Mouse (Mus musculus) embryo, embryonic 11 days (tissue): ENCODE data around the gene Pde6g.
A peak's percentile ranks its signal among the peaks of the same experiment; 100 is the strongest.

Source experiments
- DNase-seq: peaks from one replicate; pipeline ENCODE4 v3.0.0-alpha.2; 2015

The Pde6g gene

DNA sequence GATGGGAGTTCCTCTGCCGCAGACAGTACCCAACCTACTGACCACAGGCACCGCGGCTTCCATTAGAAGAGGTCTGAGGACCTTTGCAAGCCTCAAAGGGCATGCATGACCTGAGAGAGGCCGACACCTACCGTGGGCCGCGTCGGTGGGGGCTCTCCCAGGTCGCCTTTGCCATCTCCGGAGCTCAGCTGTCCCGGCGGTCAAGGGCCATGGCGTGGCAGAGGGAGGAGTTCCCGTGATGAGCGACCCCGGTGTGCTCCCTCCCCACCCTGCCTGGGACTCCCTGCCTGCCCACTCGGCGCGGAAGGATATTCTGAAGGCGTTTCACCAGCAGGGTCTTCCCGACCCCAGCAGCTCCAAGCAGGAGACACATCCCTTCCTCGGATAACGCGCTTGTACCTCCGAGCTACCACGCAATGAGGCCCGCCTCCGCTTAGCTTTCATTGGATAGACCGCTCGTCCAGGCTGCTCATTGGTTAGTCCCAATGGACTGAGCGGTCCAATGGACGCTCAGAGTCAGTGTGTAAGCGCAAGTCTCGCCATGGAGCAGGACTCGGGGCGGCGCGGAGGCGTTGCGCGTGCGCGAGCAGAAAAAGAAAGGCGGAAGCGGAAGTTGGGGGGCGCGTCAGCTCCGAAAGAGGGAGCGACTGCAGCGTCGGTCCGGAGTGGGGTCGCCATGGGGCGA is 13.9 kb upstream of the Pde6g start, which contains the start of gene Arl16:
TSS of gene Arl16 (minus strand) at position 557 of the 685 bp plus-strand sequence.
- peak; percentile 99 for DNase-seq

DNA sequence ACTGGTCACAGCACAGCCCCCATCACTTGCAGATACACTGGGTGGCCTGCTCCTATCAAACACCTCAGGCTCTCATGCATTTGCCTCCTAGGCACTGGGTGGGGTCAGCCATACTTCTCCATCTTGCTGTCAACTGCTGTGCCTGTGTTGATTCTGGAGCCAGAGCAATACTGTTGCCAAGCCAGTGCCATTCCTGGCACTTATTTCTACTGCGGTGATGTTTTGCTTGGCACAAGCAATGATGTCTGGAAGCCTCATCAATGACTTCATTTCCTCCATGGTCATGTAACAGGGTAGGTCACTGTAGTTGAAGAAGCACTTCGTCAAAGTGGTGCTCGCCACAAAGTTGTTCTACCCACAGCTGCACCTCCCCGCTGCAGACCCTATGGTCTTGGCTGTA is 12.2 kb upstream of the Pde6g start:
- DNase-seq = no peak

DNA sequence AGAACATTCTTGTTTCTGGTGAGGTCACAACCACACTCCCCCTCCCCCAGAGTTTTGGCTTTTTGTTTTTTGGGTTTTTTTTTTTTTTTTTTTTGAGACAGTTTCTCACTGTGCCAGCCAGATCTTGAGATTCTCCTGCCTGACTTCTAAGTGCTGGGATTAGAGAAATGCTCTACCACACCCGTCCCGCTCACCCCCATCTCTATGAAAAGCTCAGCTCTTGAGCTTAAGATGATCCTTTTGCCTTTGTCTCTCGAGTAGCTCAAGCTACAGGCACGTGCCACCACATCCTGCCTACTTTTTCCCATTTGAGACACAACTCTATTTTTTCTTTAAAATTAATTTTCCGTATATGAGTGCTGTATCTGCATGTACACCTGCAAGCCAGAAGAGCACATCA is 11.1 kb upstream of the Pde6g start:
- DNase-seq = no peak

DNA sequence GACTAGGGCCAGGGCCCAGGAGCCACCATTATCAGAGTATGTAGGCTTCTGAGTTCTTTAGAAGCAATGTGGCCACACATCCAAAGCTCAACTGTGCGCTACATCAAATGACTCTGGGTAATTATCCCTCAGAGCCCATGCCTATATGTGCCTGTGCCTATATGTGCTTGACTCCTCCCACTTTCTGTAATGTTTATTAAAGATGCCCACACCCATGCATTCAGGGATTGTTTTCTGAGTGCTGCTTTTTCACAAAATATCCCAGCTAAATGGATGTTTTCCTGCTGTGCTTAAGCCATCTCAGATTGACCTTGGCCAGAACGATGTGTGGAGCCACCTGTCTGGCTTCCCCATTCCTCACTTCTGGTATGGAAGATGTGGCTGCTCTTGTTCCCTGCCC is 10.2 kb upstream of the Pde6g start:
- DNase-seq = no peak

DNA sequence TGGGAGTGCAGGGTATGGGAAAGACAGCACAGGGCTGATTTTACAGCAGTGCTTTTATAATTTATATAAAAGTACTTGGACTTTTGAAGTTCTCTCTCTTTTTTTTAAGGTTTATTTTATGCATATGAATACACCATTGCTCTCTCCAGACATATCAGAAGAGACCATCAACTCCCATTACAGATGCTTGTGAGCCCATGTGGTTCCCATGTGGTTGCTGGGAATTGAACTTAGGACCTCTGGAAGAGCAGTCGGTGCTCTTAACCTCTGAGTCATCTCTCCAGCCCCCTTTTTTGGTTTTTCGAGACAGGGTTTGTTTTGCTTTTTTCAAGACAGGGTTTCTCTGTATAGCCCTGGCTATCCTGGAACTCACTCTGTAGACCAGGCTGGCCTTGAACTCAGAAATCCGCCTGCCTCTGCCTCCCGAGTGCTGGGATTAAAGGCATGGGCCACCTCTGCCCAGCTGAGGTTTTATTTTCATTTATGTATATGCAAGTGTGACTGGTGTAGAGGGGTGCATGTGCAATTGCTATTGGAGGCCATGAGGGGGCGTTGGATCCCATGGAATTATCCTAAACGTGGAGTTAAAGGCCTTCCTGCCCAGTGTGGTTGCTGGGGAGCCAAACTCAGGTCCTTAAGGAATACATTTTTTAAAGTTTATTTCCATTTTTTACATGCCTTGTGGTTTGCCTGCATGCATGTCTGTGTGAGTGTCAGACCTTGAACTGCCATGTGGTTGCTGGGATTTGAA is 5.7 kb upstream of the Pde6g start:
- no peak for DNase-seq

DNA sequence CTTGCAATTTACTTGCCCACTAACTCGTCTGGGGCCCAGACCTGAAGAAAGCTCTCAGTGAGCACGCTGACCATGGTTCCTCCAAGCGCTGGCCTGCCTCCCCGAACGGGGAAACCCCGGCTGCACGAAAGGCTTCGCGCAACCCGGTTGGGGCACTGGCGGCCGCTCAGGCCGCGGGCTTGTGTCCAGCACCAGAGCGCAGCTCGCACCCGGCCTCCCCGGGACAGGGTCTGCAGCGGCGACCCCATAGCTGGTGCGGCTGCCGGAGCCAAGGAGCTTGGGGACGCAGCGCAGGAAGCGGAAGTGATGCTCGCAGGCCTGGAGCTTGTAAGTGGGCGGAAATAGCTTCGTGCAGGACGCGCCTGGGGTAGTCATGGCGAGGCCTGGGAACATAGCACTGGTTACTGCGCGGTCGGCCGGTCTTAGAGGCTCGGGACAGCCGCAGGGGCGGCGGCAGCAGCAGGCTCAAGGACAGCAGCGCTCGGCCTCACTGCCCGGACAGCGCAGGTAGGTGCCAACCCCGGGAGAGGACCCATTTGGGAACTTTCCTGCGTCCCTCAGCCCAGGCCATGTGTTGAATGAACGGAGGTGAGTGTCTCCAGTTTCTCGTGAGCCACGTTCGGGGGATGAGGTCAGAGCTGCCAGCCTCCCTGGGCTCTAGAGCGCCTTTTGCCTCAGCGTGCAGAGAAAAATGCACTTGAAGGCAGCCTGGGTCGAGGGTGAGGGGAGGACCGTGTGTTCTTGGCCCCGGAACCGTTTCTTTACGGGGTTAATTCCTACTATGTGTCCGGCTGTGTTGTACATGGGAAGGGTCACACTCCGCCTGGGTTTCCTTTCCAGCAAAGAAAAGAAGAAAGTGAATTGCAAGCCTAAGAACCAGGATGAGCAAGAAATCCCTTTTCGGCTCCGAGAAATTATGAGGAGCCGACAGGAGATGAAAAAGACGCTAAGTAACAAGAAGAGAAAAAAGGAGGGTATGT is 4.8 kb upstream of the Pde6g start, which contains the start of the genes Oxld1 and Ccdc137:
TSS of gene Oxld1 (minus strand) at position 297 of the 980 bp plus-strand sequence.
TSS of gene Ccdc137 (plus strand) at position 344 of the 980 bp plus-strand sequence.
- peak; percentile 94 for DNase-seq

DNA sequence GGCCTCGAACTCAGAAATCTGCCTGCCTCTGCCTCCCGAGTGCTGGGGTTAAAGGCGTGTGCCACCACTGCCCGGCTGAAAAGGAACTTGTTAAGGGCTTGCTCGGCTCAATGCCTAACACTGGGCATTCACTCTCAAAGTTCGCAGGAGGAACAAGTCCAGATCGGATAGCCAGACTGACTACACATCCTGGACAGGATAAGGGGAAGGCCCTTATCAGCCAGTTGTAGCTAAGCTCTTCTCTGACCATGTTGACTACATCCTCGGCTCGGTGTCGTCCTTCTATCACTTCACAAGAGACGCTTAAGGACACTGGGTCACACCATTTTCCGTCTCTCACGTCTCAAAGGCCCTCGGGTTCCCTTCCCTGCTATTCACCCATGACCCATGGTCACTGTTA is 4.1 kb upstream of the Pde6g start:
- no peak for DNase-seq

DNA sequence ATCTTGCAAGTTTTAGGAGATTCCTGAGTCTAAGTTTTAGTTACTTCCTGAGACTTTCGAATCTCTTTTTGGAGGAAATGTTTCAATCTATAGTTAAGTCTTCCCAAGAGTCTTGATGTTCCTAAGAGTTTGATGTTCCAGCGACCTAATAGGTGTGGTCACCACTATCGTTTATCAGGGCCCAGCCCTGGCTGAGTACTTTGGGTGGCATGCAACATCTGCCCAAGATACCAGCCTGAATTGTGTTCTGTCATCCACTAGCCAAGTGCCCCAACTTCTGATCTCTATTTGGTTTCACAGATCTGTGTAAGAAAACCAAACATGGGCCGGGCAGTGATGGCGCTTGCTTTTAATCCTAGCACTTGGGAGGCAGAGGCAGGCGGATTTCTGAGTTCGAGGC is 2.1 kb upstream of the Pde6g start:
- no peak for DNase-seq

DNA sequence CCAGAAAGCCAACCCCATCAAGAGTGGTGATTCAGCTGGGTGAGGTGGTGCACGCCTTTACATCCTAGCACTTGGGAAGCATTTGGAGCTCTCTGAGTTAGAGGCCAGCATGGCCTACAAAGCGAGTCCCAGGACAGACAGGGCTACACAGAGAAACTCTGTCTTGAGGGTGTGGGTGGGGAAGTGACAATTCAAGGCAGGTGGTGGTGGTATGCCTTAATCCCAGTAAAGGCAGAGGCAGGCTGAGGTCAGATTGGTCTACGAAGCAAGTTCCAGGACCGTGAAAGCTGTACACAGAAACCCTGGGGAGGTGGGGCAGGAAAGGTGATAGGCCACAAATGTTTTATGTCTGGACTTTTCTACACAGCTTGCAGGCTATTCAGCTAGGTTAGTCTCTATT is 1.7 kb upstream of the Pde6g start:
- DNase-seq = no peak

DNA sequence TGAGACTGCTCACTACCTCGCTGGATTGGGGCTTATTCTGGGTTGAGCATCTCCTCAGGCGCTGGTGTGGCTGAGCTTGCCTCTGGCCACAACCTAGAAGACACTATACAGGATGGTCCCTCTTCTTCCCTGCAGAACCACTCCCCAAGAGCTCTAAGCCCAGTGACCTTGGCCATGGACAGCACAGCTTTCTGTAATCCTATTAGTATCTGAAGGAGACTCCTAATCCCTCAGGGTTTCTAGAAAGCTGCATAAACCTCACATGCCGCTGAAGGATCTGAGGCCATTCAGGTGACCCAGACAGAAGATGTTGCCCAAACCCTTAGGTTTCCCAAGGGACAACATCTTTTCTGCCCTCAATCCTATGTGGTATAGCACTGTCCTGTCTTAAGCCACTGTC is 1.1 kb downstream of the Pde6g start:
- no peak for DNase-seq

DNA sequence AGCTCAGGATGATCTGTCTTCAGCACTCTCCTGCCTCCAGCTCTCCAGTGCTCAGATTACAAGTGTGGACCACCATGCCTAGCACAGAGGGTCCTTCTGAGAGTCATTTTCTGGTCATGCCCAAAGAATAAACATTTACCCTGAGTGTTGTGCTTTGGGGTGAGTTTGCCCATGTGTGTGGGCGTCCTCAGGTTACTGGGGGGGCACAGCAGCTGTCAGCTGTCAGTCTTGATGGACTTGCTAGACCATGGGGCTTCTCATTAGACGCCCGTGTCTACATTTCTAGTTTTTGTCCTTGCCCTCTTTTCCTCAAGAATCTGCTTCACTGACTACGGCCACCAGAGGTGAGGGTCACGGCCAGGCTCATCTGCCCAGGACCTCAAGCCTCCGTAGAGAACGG is 6.1 kb downstream of the Pde6g start:
- no peak for DNase-seq

DNA sequence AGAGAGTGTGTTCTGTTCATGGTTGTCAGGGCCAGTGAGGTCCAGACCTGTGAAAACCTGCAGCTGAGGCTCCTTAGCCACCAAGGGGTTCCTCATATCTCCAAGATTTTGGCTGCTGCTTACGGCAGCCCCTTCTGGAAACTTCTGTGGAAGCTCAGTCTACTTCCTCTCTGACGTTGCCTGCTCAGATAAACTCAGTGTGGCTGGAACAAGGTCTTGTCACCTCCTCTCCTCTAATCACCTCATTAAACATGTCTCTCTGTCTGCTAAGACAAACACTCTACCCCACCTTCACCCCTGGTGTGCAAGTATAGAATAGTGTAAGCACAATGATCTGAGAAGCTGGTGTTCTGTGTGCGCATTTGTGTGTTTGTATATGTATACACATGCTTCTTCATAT is 7.8 kb downstream of the Pde6g start:
- no peak for DNase-seq

DNA sequence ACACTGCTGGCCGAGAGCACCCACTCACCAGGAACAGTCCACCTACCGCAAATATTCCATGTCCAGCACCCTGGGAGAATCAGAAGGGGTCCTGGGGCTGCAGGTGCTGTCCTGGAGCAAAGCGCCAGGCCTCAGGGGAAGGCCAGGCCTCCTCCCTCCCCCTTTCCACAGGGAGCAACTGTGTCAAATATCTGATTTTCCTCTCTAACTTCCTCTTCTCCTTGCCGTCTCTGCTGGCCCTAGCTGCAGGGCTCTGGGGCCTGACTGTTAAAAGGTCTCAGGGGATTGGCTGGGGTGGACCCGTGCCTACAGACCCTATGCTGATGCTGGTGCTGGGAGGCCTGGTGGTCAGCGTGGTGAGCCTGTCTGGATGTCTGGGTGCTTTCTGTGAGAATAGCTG is 9.2 kb downstream of the Pde6g start:
- DNase-seq = no peak

DNA sequence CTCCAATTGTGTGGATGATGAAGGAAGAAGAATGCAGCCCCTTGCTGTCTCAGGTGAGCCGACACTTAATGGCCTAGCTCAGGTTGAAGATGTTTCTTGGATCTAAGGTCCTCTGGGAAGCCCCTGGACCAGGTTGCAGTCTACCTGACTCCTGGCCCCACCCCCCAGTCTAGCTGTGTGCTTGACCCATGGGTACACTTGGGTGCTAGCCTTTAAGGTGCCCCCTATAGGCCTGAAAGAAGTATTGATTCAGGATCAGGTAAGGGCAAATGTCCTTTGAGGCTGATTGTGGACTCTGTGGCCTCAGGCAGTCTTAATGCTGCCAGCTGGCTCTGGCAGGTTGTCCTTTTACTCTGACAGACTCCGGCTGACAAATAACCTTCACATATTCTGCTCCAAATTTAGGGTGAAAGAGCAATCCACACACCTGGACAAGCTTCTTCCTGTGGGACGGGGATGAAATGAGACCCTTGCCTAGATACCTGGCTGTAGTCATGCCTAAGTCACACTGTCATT is 10.5 kb downstream of the Pde6g start:
- DNase-seq = no peak

DNA sequence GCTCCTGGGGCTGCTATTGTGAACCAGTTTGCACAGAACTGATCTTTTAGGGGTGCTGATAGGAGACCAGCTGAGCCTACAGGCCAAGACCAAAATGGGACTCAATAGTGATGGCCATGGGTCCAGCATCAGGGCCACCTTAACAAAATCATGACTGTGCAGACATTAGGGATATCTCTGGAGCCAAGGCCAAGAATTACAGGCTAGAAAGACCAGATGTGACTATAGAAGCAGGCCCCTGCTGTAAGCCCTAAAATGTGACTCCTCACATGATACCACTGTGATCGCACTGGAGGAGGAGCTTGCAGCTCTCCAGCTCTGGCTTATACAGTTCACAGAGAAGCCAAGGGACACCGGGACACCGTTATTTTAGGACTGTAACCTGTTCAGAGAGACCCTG is 11.0 kb downstream of the Pde6g start, which contains the start of gene Tspan10:
TSS of gene Tspan10 (plus strand) at position 301 of the 400 bp plus-strand sequence.
- no peak for DNase-seq

DNA sequence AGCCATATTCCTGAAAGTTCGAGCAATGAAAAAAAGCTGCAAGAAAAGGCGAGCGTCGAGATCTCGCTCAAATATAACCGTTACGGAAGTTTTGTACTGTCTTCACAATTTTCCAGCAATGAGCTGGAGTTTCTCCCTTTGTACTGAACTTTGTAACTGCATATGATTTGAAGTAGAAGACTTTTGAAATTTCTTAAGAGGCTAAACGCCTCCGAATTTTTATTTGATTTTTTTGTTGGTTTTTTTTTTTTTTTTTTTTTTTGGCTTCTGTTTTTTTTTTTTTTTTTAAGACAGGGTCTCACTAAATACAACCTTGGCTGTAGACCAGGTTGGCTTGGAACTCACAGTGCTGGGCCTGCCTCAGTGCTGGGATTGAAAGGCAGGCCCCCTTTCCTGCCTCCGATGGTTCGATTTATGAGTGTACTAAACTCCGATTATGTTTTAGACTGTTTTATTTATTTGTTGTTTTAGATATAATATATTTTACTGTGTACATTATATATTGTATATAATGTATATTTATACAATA is 15.4 kb downstream of the Pde6g start:
- no peak for DNase-seq

DNA sequence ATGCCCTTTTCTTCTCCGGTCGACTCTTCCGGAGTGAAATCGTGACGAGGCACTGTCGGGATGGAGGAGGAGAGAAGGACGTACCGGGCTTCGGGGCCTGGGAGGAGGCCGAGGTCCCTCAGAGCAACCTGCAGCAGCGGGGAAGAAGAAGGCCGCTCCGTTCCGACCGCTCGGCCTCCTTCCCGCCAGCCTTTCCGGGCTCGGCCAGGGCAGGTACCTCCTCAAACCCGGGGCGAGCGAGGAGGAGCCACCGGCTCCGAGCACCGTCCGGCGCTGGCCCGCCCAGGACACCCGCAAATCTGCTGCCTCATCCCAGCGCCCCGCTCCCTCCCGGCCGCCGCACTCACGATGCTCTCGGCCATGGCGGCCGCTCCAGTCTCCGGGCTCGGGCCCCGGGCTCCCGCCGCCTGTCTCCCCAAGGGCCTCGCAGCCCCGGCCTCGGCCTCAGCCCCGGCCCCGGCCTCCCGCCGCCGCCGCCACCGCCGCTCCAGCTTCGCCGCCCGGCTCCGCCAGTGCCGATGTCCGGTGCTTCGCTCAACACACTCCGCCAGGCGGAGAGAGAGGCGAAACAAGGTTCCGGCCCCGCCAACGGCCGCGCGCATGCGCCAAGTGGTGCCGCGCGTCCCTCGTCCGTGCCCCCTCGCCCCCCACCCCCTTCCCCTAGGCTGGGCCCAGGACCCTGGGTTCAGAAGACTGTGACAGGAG is 16.0 kb downstream of the Pde6g start, which contains the start of gene Nploc4:
TSS of gene Nploc4 (minus strand) at position 557 of the 705 bp plus-strand sequence.
- DNase-seq = peak; percentile 95

DNA sequence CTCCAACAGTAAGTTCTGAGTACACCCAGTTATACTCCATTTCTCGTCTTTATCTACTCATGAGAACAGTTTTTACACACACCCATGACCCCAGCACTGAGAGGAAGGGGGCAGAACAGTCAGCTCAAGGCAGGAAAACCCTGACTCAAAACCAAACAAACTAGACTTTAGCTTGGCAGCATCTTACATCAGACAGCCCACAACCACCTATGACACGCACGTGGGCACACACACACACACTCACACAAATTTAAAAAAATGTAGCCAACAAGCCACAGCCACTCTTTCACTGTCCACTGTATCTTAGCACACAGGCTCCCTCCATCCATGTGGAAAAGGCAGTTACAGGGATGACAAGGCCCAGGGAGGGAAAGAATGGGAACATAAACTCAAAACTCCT is 26.6 kb downstream of the Pde6g start:
- no peak for DNase-seq

DNA sequence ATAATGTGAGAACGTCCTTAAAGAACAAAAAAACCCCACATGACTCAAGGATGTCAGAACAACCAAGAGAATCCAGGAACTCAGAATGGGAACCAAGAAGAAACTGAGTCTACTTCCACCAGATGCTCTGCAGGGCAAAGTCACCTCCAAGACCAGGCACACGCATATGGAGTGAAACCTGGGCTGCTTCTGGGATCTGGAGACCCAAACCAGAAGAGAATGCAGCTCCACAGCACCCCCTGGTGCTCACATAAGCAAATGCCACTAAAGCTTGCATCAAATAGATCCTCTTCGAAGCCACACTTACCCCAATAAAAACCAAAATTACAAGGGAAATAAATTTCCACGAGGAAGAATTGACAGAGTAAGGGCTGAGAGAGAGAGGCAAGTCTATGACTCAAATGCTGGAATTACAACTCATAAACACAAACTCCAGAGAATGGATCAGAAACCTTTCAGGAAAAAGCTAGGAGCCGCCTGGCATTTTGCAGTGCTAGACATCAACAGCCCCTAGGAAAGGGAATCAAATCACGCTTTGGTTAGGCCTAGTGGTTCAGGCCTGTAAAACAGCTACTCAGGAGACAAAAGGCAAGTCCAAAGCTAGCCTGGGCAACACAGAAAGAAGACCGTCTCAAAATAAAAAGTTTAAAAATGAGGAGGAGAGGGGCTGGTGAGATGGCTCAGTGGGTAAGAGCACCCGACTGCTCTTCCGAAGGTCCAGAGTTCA is 29.6 kb downstream of the Pde6g start:
- DNase-seq = peak; percentile 79

DNA sequence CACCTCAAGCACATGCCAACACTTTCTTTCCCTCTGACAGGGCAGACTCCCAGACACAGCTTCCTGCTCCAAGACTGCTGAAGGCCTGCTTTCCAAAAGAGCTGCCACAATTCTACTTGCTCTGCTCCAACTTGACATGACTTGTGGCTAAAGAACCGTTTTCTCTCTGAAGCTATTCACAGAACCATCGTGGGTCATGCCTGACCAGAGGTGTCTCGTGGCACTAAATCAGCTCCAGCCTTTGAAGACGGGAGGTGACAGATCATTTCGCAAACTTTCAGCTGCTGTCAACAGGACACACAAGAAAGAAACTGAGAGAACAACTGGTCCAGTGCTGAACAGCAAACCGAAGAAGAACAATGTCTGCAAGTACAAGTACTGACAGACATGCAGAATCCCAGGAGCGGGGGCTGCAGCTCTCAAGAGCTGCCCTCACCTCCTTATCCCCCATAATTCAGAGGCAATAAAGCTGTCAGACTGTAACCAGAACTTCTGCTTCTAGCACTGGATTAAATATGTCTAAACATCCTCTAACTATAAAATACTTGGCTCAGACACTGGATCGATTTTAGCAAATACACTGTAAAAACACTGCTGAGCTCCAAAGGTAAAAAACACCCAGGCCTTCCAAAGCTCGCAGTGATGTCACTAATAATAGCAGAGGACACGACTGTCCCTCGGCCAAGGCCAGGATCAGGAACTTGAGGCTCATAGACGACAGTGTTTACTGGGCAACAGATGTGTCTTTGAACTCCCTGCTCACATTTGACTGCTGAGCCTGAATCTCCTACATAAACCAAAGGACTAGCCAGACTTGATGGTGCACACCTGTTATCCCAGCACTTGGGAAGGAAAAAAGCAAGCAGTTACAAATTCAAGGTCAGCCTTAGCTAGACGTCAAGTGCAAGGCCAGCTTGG is 30.4 kb downstream of the Pde6g start:
- no peak for DNase-seq
